Mouse (Mus musculus): ENCODE data around the gene Golph3. TPM values are rescaled to one million over a fixed set of nuclear protein-coding genes. Genes with fewer than 3 reads are reported as not detected.

Golph3 gene
- polyA plus RNA-seq, 1 experiment from 2014 or later = 97.0 TPM

DNA sequence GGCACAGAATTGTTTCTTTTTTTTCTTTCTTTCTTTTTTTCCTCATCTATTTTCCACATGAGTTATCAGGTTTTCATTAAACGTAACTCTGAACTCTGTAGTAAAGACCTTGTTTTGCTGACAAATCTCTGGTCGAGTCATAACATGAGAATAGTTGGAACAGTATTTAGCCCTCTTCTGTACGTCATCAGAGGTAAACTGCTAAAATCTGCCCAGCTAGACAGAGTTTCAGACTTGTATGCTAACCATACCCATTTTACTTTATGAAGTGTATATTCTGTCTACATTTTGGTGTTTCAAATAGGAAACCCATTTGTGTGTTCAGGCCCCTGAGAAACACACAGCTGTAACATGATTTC, 16.5 kb downstream of the Golph3 start:
- Histone ChIP-seq H3K27ac (no peak overlapping the region), H3K4me3 (replicated peaks) (no peak overlapping the region), H3K9me3 (no peaks in the 10 kb centered on the region), H3K27me3 (no peaks in the 10 kb centered on the region), H3K36me3 (peaks cover 7% of the 10 kb centered on the region), H3K9ac (replicated peaks) (no peak overlapping the region), H3K4me2 (no peak overlapping the region), H3K4me1 (replicated peaks) (peaks cover 18% of the 10 kb centered on the region)
- ATAC-seq (ENCODE audit: insufficient number of reproducible peaks, insufficient read depth, low FRiP score, low TSS enrichment, low read depth) = no peak
- 84% methylated on average over 3 of the region's 3 CpGs for WGBS

DNA sequence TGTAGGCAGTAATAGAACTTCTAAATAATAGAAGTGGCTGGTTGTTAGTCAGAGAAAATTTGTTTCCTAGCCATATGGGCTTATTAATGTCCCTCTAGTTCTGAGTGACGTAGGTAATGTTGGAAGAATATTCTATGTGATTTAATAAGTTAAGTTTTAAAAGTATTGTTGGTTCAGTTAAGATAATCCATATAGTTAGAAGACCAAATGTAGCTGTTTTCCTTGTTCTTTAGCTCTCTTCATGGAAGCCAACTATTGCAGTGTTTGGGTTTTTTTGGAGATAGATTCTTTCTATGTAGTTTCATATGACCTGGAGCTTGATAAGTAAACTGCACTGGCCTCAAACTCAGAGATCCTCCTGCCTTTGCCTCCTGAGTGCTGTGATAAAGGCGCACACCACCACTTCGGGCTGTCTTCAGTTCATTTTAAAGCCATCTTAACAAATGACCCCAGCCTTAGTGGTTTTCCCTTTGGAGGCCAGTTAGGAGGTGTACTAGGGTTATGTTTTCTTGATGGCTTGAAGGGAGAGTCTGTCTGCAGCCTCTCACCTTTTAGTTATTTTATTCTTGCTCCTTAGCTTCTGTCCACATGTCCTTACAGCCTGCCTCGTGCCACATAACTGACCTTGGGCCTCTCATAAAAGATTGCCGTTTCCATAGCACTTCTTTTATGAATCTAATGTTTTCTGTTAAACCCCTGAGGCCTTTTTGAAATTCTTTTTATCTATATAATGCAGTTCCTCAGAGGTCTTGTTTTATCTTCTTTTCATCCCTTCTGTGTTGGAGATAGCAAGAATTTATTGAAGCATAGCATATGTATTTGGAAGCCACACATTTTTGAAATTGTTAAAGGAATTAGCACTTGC, 19.5 kb downstream of the Golph3 start:
- whole genome bisulfite sequencing = 69% methylated on average over 5 of the region's 5 CpGs
- no peak overlapping the region for H3K4me2 ChIP-seq
- no peaks in the 10 kb centered on the region for H3K27me3 ChIP-seq
- no peaks in the 10 kb centered on the region for H3K9me3 ChIP-seq
- H3K4me1 ChIP-seq (replicated peaks) = peaks cover 17% of the 10 kb centered on the region
- H3K9ac ChIP-seq (replicated peaks) = no peak overlapping the region
- peak overlapping the region; percentile 42; the same call in 1 of the 2 replicates for H3K27ac ChIP-seq
- no peak overlapping the region for H3K4me3 ChIP-seq (replicated peaks)
- ATAC-seq (ENCODE audit: insufficient number of reproducible peaks, insufficient read depth, low FRiP score, low TSS enrichment, low read depth) = no peak
- peaks cover 35% of the 10 kb centered on the region for H3K36me3 ChIP-seq

DNA sequence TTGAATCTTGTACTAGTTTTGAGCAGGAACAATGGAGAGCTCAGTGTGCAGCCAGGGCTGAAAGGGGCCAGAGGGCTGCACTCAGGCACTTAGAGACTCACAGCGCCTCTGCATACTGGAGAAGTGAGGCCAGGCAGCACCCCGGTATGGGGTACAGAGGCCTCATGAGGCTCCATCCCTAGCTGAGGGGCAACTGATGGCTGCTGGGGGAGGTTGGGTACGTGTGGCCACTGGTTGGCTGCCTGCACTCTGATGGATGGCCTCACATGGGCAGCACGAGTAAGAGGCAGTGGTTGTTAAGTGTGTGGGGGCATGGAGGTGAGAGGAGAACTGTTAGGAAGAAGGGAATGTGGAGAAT, 20.1 kb downstream of the Golph3 start:
- peaks cover 41% of the 10 kb centered on the region for H3K36me3 ChIP-seq
- H3K4me2 ChIP-seq = no peak overlapping the region
- WGBS = 61% methylated on average over 4 of the region's 4 CpGs
- no peak overlapping the region for H3K9ac ChIP-seq (replicated peaks)
- peak overlapping the region; percentile 42; the same call in 1 of the 2 replicates for H3K27ac ChIP-seq
- ATAC-seq (ENCODE audit: insufficient number of reproducible peaks, insufficient read depth, low FRiP score, low TSS enrichment, low read depth) = no peak
- no peaks in the 10 kb centered on the region for H3K27me3 ChIP-seq
- H3K9me3 ChIP-seq = no peaks in the 10 kb centered on the region
- H3K4me3 ChIP-seq (replicated peaks) = no peak overlapping the region
- H3K4me1 ChIP-seq (replicated peaks) = peaks cover 12% of the 10 kb centered on the region

DNA sequence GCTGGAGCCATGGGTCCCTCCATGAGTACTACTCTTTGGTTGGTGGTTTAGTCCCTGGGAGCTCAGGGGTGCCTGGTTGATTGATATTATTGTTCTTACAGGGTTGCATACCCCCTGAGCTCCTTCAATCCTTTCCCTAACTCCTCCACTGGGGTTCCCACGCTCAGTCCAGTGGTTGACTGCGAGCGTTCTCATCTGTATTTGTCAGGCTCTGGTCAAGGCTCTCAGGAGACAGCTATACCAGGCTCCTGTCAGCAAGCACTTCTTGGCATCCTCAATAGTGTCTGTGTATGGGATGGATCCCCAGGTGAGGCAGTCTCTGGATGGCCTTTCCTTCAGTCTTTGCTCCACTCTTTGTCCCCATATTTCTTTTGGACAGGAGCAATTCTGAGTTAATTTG, 25.7 kb downstream of the Golph3 start:
- Histone ChIP-seq H3K27me3 (no peaks in the 10 kb centered on the region), H3K4me3 (replicated peaks) (no peak overlapping the region), H3K4me1 (replicated peaks) (no peaks in the 10 kb centered on the region), H3K27ac (no peak overlapping the region), H3K9ac (replicated peaks) (no peak overlapping the region), H3K9me3 (no peaks in the 10 kb centered on the region), H3K36me3 (peaks cover 79% of the 10 kb centered on the region), H3K4me2 (no peak overlapping the region)
- ATAC-seq (ENCODE audit: insufficient number of reproducible peaks, insufficient read depth, low FRiP score, low TSS enrichment, low read depth) = no peak
- 98% methylated on average over 3 of the region's 3 CpGs for WGBS

DNA sequence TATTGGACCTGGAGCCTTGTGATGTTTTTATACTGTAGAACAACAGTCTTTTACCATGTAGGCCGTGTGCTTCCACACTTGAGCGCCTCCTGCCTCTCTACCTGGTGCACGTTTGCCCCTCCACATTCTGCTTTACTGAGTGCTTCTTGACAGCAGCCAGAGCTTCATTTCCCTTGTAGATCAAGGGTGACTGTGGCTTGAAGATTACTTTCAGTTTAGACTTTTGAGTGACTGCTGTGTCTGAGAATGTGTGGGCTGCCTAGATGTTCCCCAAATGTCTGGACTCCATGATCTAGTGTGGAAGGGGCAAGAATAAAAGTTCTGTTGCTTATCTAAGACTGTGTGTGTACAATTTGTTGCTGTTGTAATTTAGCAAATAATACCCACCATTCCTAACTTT, 27.7 kb downstream of the Golph3 start:
- Histone ChIP-seq H3K4me2 (no peak overlapping the region), H3K27me3 (no peaks in the 10 kb centered on the region), H3K9ac (replicated peaks) (no peak overlapping the region), H3K4me3 (replicated peaks) (no peak overlapping the region), H3K9me3 (no peaks in the 10 kb centered on the region), H3K36me3 (peaks cover 81% of the 10 kb centered on the region), H3K4me1 (replicated peaks) (no peaks in the 10 kb centered on the region), H3K27ac (no peak overlapping the region)
- ATAC-seq (ENCODE audit: insufficient number of reproducible peaks, insufficient read depth, low FRiP score, low TSS enrichment, low read depth) = no peak
- 85% methylated on average over 3 of the region's 3 CpGs for WGBS

DNA sequence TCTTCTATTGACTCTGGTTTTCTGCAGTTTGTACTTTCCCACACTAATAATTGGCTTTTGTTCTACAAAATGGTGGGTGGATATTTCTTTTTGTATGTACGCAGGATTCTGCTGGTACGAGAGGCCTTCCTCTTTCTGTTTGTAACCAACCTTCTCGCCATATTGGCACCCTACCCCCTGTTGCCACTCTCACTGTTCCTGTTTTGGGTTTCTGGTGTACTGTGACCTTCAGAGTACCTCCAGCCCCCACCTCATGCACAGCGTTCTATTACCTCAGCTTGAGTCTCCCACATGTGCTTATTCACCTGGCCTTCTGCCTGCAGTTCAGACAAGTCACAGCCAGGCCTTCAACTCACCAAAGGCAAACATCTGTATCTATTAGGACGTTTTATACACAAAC, 28.6 kb downstream of the Golph3 start:
- Histone ChIP-seq H3K4me1 (replicated peaks) (no peaks in the 10 kb centered on the region), H3K36me3 (peaks cover 78% of the 10 kb centered on the region), H3K9ac (replicated peaks) (no peak overlapping the region)

DNA sequence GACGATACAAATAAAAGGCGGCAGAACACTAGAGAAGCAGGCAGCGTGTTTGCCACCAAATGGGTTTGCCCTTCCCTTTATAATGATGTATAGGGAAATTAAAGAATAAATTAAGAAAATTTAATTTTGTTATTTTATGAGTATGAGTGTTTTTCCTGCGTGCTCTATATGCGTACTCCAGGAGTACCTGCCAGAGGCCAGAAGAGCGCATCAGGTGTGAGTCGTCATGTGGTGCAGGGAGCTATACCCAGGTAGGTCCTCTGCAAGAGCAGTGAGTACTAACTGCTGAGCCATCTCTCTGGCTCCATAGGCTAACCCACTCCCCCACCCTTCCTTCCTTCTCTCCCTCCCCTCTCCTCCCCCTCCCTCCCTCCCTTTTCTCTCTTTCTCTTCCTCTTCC, 30.2 kb downstream of the Golph3 start:
- 96% methylated on average over 7 of the region's 7 CpGs for WGBS
- H3K4me3 ChIP-seq (replicated peaks) = no peak overlapping the region
- no peaks in the 10 kb centered on the region for H3K27me3 ChIP-seq
- H3K27ac ChIP-seq = no peak overlapping the region
- H3K36me3 ChIP-seq = peaks cover 79% of the 10 kb centered on the region
- ATAC-seq (ENCODE audit: insufficient number of reproducible peaks, insufficient read depth, low FRiP score, low TSS enrichment, low read depth) = no peak
- no peak overlapping the region for H3K4me2 ChIP-seq
- no peak overlapping the region for H3K9ac ChIP-seq (replicated peaks)
- H3K4me1 ChIP-seq (replicated peaks) = no peaks in the 10 kb centered on the region
- no peaks in the 10 kb centered on the region for H3K9me3 ChIP-seq

More for the DNA sequence above, 28.6 kb downstream of the Golph3 start:
- no peak overlapping the region for H3K4me2 ChIP-seq
- ATAC-seq (ENCODE audit: insufficient number of reproducible peaks, insufficient read depth, low FRiP score, low TSS enrichment, low read depth) = no peak
- no peaks in the 10 kb centered on the region for H3K9me3 ChIP-seq
- no peak overlapping the region for H3K27ac ChIP-seq
- H3K4me3 ChIP-seq (replicated peaks) = no peak overlapping the region
- WGBS = 88% methylated on average over 5 of the region's 5 CpGs
- no peaks in the 10 kb centered on the region for H3K27me3 ChIP-seq

DNA sequence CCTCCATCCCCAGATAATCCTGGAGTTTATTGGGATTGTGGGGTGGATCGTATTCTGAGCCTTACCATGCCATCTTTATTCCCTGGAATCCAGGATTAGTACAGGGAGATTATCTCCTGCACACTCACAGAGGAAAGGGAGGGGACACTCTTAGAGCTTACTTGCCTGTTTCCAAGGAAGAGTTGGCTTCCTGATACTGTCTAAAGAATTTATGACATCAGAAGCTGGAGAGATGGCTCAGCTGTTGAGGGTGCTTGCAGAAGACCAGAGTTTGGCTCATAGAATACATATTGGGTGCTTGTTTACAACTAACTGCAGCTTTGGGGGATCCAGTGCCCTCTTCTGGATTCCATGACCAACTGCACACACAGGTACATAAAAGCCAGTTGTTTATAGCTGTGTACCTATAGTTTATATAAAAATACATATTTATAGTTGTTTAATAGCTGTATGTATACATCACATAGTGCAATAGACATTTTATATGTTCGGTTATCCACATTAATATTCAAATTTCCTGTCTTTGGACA, 33.1 kb downstream of the Golph3 start:
- H3K27ac ChIP-seq = no peak overlapping the region
- no peaks in the 10 kb centered on the region for H3K27me3 ChIP-seq
- no peak overlapping the region for H3K4me3 ChIP-seq (replicated peaks)
- H3K9me3 ChIP-seq = no peaks in the 10 kb centered on the region
- ATAC-seq (ENCODE audit: insufficient number of reproducible peaks, insufficient read depth, low FRiP score, low TSS enrichment, low read depth) = no peak
- peaks cover 90% of the 10 kb centered on the region for H3K36me3 ChIP-seq
- 93% methylated on average over 2 of the region's 2 CpGs for WGBS
- H3K9ac ChIP-seq (replicated peaks) = no peak overlapping the region
- H3K4me1 ChIP-seq (replicated peaks) = no peaks in the 10 kb centered on the region
- H3K4me2 ChIP-seq = no peak overlapping the region

DNA sequence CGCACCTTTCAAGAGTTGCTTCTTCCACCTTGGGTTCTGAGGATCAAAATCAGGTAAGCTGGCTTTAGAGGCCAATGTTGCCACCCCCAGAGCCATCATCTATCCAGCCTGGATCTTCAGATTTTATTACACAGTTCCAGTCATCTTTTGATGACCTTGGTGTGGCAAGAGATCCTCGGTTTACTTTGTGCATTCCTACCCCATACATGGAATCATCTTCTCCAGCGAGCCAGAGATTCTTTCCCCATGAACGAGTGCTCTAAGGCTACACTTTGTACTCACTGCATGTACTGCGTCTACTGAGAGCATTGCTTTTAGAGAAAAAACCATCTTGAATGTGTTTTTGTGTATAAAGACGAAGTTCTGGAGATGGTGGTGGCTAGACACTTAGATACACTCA, 34.0 kb downstream of the Golph3 start:
- peaks cover 89% of the 10 kb centered on the region for H3K36me3 ChIP-seq
- ATAC-seq (ENCODE audit: insufficient number of reproducible peaks, insufficient read depth, low FRiP score, low TSS enrichment, low read depth) = no peak

DNA sequence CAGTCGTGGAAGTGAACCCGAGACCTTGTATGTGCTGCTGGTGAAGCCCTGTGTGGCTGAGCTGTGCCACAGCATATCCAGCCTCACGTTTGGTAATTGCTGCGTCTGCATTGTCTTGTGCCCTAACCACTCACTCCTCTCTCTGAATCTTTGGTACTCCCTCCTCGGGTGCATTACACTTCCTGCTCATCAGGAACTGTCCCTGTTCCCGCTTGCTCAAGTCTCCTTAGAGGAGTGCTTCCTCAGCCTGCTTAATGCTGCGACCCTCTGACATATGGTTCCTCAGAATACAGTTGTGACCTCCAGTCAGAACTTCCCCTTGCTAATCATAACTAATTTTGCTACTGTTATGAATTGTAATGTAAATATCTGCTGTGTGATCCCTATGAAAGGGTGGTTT, 34.7 kb downstream of the Golph3 start:
- 86% methylated on average over 7 of the region's 7 CpGs for WGBS
- Histone ChIP-seq H3K27ac (no peak overlapping the region), H3K9ac (replicated peaks) (no peak overlapping the region), H3K4me2 (no peak overlapping the region), H3K4me3 (replicated peaks) (no peak overlapping the region), H3K27me3 (no peaks in the 10 kb centered on the region), H3K36me3 (peaks cover 90% of the 10 kb centered on the region), H3K9me3 (no peaks in the 10 kb centered on the region), H3K4me1 (replicated peaks) (peaks cover 5% of the 10 kb centered on the region; the same call in 1 of the 2 replicates)
- no peak for ATAC-seq (ENCODE audit: insufficient number of reproducible peaks, insufficient read depth, low FRiP score, low TSS enrichment, low read depth)

More for the DNA sequence above, 34.0 kb downstream of the Golph3 start:
- no peak overlapping the region for H3K4me2 ChIP-seq
- H3K4me1 ChIP-seq (replicated peaks) = 0 out of 2 replicates have a peak, but pooled peaks cover under 1% of the 10 kb centered on the region
- WGBS = 93% methylated on average over 6 of the region's 6 CpGs
- no peak overlapping the region for H3K4me3 ChIP-seq (replicated peaks)
- H3K27me3 ChIP-seq = no peaks in the 10 kb centered on the region
- H3K9me3 ChIP-seq = no peaks in the 10 kb centered on the region
- H3K27ac ChIP-seq = no peak overlapping the region
- H3K9ac ChIP-seq (replicated peaks) = no peak overlapping the region

DNA sequence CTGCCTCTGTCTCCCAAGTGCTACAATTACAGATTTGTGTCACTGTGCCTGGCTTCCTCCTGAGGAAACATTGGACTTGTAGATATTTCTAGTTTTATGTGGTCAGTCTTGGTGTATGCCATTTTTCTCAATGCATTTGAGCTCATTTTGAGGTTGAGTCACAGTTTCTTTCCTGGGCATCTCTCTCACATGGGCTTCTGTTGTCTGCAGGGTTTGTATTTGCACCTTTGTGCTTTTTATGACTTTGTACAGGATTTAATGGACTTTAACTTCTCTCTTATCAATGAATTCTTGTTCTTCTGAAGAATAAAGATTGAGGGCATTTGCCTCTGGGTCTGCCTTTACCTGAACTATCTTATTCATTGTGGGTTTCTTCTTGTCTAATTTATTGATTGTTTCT, 36.2 kb downstream of the Golph3 start:
- ATAC-seq (ENCODE audit: insufficient number of reproducible peaks, insufficient read depth, low FRiP score, low TSS enrichment, low read depth) = no peak

DNA sequence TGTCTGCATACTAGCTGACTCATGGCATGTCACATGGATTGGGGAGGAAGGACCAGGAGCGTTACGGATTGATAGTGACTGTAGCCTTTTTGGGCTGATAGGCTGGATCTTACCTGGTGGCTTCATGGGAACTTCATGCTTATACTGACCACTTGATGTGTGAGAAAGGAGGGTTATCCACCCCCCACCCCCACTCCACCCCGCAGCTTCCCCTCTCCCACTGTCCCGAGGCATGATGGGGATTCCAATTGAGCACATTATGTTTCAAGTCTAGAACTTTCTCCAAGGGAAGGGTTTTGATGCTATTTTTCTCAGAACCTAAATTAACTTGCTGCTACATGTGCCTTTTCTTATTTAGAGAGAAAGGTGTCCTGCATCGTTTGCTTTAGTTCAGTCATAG, 37.1 kb downstream of the Golph3 start:
- Histone ChIP-seq H3K4me3 (replicated peaks) (no peak overlapping the region), H3K9me3 (no peaks in the 10 kb centered on the region), H3K27me3 (no peaks in the 10 kb centered on the region), H3K4me1 (replicated peaks) (peaks cover 5% of the 10 kb centered on the region; the same call in 1 of the 2 replicates), H3K4me2 (no peak overlapping the region), H3K36me3 (peaks cover 82% of the 10 kb centered on the region), H3K27ac (no peak overlapping the region), H3K9ac (replicated peaks) (no peak overlapping the region)
- ATAC-seq (ENCODE audit: insufficient number of reproducible peaks, insufficient read depth, low FRiP score, low TSS enrichment, low read depth) = no peak
- 97% methylated on average over 5 of the region's 5 CpGs for WGBS

More for the DNA sequence above, 36.2 kb downstream of the Golph3 start:
- Histone ChIP-seq H3K9ac (replicated peaks) (no peak overlapping the region), H3K36me3 (peaks cover 85% of the 10 kb centered on the region), H3K9me3 (no peaks in the 10 kb centered on the region), H3K4me3 (replicated peaks) (no peak overlapping the region), H3K4me1 (replicated peaks) (peaks cover 5% of the 10 kb centered on the region; the same call in 1 of the 2 replicates), H3K4me2 (no peak overlapping the region), H3K27me3 (no peaks in the 10 kb centered on the region), H3K27ac (no peak overlapping the region)
